Mouse (Mus musculus) left cerebral cortex, postnatal 4 days (tissue): ENCODE results near the gene Bex6. TPM values are rescaled to one million over a fixed set of nuclear protein-coding genes. Genes with fewer than 3 reads are reported as not detected.

Experiments
- DNase-seq: peaks from one replicate; pipeline ENCODE4 v3.0.0-alpha.2; 2022
- intact Hi-C: fragments of 180-260 bp; cut with DNase I; formaldehyde crosslinking; loops from one replicate; pipeline ENCODE4 v1.15.1; 2025
- total RNA-seq, 2 experiments: library from RNA; stranded (reverse); gene quantifications; 2 replicates each; pipeline ENCODE4 v1.2.3; 2021

Bex6 gene
- not detected for total RNA-seq

GRCm38 (mm10) chr16:32179333-32179901, at the start of gene Bex6:
Gene Bex6, plus strand, starts transcription at chr16:32179823.
- no peak for DNase-seq
- intact Hi-C loops, result no loop called here

GRCm38 (mm10) chr16:32130190-32130826, 49.3 kb upstream of the Bex6 start:
- intact Hi-C loops, result no loop called here
- DNase-seq, result no peak

- intact Hi-C loops, result no loop called here
- DNase-seq, result no peak
Observed at GRCm38 (mm10) chr16:32133148-32133547, 46.5 kb upstream of the Bex6 start.

- intact Hi-C loops, result no loop called here
- DNase-seq, result no peak
Observed at GRCm38 (mm10) chr16:32135842-32136357, 43.7 kb upstream of the Bex6 start.

GRCm38 (mm10) chr16:32138954-32139353, 40.7 kb upstream of the Bex6 start:
- DNase-seq, result no peak
- intact Hi-C loops, result no loop called here

GRCm38 (mm10) chr16:32143766-32144165, 35.9 kb upstream of the Bex6 start:
- intact Hi-C loops, result no loop called here
- DNase-seq, result no peak

- intact Hi-C loops, result no loop called here
- DNase-seq, result no peak
Observed at GRCm38 (mm10) chr16:32144592-32144991, 35.0 kb upstream of the Bex6 start.

GRCm38 (mm10) chr16:32147589-32148207, 31.9 kb upstream of the Bex6 start:
- intact Hi-C loops, result no loop called here
- no peak for DNase-seq

GRCm38 (mm10) chr16:32153976-32154375, 25.6 kb upstream of the Bex6 start:
- peak; percentile 29 for DNase-seq
- intact Hi-C loops, result no loop called here

GRCm38 (mm10) chr16:32154437-32154836, 25.2 kb upstream of the Bex6 start:
- intact Hi-C loops, result no loop called here
- peak; percentile 88 for DNase-seq

- intact Hi-C loops, result no loop called here
- DNase-seq, result no peak
Observed at GRCm38 (mm10) chr16:32156719-32157118, 22.9 kb upstream of the Bex6 start.

GRCm38 (mm10) chr16:32157369-32157768, 22.3 kb upstream of the Bex6 start:
- intact Hi-C loops, result no loop called here
- no peak for DNase-seq

GRCm38 (mm10) chr16:32158966-32159365, 20.7 kb upstream of the Bex6 start:
- DNase-seq, result no peak
- intact Hi-C loops, result no loop called here

GRCm38 (mm10) chr16:32160742-32161323, 18.8 kb upstream of the Bex6 start:
- DNase-seq, result no peak
- intact Hi-C loops, result no loop called here

- intact Hi-C loops, result no loop called here
- DNase-seq, result no peak
Observed at GRCm38 (mm10) chr16:32163392-32163791, 16.2 kb upstream of the Bex6 start.

- DNase-seq, result no peak
- intact Hi-C loops, result no loop called here
Observed at GRCm38 (mm10) chr16:32163891-32164290, 15.7 kb upstream of the Bex6 start.

GRCm38 (mm10) chr16:32164396-32165027, 15.1 kb upstream of the Bex6 start:
- intact Hi-C loops, result no loop called here
- DNase-seq, result no peak

- intact Hi-C loops, result no loop called here
- DNase-seq, result no peak
Observed at GRCm38 (mm10) chr16:32165281-32165821, 14.3 kb upstream of the Bex6 start, which contains the start of gene Nrros. Gene Nrros, minus strand, starts transcription at chr16:32165594.

- no peak for DNase-seq
- intact Hi-C loops, result no loop called here
Observed at GRCm38 (mm10) chr16:32167819-32168545, 11.6 kb upstream of the Bex6 start.

GRCm38 (mm10) chr16:32171031-32171731, 8.4 kb upstream of the Bex6 start:
- no peak for DNase-seq
- intact Hi-C loops, result no loop called here
